Mouse (Mus musculus): ENCODE measurements around the gene Fth1.
"Not testable (repeated sequence)": the region's sequence is repeated elsewhere in the genome, so short reads cannot be mapped to it uniquely, and the experiment has no call there.

Fth1 gene

DNA sequence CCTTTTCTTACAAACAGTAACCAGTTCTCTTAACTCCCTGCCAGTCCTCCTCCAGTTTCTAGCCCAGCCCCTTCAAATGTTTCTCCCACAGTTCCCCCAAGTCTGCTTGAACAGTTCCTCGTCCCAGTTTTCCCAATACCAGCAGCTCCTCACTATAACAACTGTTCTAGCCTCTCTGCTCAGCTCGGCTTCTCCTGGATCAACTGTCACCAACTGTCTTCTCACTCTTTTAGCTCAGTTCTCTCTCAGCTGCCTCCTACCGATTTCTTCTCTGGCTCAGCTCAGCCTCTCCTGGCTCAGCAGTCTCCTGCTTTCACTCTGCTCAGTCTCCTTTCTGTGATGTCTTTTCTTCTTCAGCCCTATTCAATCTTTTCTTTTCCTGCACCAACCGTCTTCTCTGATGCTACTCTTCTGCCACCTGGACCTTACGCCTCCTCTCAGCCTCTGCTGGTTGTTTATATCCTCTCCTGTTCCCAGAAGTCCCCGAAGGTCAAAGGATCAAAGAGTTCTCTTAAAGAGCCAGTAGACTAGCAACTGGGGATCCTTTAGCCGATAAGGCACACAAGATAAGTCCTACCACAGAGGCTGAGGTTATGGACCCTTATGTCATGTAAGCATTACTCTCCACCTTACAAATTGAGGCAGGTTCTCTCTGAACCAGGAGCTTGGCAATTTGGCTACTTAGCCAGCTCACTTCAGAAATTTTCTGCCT lies 16.0 kb upstream of the Fth1 start:
- no peak for DNase-seq

DNA sequence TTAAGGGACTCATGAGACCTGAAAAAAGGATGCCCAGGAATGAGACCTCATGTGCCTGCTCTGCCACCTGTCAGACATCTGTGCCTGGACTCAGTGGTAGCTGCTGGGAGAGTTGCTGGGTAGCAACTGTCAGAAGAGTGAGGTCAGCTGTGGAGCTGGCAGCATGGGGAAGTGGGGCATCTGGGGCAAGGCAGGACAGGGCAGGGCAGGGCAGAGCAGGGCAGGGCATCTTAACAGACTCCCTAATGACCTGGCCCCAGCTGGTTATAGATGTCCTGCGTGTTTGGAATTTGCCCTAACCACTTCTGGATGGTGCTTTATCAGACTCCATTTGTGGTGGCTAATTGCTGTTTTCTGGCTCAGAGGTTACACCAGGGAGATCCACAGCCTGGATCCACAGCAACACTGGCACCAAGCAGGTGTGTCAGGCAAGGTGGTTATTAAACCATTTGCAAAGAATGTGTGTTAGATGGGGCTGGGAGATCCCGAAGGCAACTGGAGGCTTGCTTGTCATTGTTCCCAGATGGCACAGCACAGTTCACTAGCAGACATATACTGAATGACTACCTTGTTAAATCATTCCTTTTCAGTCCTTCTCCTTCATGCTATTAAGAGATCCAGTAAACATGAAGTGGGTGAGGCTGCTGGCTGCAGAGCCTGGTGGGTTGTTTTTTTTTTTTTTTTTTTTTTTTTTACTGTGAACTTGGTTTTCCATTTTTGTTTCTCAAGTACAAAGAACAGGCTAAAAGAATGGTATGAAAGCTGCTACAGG lies 14.1 kb upstream of the Fth1 start:
- no peak for DNase-seq

- DNase-seq, result no peak
Measured at GRCm38 (mm10) chr19:9968081-9968787, 12.2 kb upstream of the Fth1 start.

DNA sequence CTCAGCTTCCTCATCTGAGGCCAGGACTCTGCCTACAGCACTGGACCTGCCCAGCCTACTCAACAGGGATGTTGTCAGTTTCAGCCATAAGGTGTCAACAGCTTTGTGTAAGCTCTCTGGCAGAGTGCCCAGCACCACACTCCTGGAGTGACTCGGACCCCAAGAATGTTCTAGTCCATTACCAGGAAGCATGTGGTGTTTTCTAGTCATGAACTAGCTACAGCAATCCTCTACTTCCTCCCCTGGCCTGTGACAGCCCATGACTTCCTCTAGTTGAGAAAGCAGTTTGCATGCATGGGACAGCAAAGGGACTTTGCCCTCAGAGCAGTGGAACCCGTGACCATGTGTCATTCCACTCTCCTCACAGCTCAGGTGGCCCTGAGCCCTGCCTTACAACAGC lies 5.5 kb upstream of the Fth1 start:
- not testable (repeated sequence) for DNase-seq

- DNase-seq, result no peak
Measured at GRCm38 (mm10) chr19:9977085-9977484, 3.3 kb upstream of the Fth1 start.

GRCm38 (mm10) chr19:9978431-9978951 lies 1.9 kb upstream of the Fth1 start:
- peak; percentile 36 to 62 for DNase-seq

DNA sequence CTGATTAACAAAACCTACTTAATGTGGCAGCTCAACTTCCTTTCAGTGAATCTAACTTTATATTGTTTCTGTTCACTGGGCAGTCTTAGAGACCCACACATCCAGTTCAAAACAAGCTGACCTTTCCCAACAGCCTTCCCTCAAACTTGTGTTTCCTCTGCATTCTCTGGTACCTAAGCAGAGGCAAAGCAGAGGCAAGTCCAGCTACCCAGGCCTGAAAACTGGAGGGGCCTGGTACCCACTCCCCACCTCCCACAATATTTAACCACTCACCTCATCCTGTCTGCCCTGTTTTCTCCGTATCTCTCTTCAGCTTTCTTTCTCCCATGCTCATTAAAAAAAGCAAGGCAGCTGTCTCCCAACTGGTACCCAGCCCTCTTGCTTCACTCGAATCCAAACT lies 1.2 kb upstream of the Fth1 start:
- DNase-seq, result no peak

- DNase-seq, result peak in 1 of 2 experiments; percentile 33
Measured at GRCm38 (mm10) chr19:9981621-9982020, 1.2 kb downstream of the Fth1 start.

DNA sequence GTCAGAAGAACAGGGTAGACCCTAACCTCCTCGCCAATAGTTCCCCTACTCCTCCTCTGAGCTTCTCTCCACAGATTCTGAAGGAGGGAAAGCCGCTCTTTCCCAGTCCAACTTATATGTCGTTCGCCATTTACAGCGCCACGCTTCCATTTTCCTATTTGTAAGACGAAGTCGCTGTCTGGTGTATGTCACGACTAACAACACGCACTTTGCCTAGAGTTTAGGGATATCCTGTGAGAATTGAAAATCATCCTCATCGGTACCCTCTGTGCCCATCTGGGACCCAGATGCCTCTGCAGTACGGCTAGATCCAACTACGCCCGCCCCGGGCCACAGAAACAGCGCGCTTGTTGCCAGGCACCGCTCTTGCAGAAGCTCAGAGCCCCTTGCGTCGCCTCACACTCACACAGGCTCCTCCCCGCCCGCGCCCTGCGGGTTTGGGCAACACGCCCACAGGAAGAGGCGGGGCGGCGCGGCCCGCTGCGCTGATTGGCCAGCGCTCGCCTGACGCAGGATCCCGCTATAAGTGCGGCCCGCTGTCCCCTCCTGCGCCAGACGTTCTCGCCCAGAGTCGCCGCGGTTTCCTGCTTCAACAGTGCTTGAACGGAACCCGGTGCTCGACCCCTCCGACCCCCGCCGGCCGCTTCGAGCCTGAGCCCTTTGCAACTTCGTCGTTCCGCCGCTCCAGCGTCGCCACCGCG lies 1.9 kb downstream of the Fth1 start:
- peak; percentile 97 to 98 for DNase-seq

- peak in 1 of 2 experiments; percentile 78 for DNase-seq
Measured at GRCm38 (mm10) chr19:9982852-9983542, 2.6 kb downstream of the Fth1 start.

GRCm38 (mm10) chr19:9984111-9985055 lies 4.0 kb downstream of the Fth1 start:
- no peak for DNase-seq

GRCm38 (mm10) chr19:9985190-9985899 lies 4.9 kb downstream of the Fth1 start:
- DNase-seq, result no peak

DNA sequence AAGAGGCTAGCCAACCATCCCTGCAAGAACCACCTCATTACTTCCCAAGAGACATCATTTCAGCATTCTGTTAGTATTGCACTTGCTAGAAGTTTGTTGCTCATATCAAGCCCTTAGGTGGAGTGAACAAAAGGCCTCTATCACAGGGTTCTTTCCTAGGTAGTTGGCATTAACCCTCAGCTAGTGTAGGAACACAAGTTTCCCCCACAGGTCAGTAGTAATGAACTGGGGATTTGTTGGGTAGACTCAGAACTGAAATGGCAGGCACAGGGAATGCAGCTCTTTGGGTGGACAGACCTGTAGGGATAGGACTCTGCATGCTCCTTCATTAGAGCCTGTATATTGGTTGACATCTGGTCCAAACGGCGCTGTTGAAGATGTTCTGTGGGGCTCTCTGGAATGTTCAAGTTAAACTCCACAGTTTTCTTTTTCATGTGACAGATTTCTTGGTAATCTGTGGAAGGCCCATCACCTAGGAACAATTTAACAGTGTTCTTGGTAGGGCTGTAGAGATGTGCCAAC lies 5.6 kb downstream of the Fth1 start:
- no peak for DNase-seq

DNA sequence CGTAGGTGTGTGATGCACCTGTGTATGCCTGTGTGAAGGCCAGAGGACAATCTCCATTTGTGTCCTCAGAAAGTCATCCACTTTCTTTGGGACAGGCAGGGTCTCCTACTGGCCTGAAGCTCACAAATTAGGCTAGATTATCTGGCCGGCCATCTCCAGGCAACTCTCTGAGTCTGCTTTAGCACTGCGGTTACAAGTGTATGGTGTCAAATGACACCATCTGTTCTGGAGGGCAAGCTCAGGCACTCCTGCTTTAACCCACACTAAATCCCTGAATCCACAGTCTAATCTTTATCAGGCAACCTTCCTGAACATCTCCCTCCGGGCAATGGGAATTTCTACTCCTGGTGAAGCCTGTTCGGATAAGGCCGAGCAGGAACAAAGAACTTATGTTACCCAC lies 6.8 kb downstream of the Fth1 start:
- DNase-seq, result no peak

- no peak for DNase-seq
Measured at GRCm38 (mm10) chr19:9987593-9987992, 7.2 kb downstream of the Fth1 start.

GRCm38 (mm10) chr19:9989171-9989883 lies 8.9 kb downstream of the Fth1 start:
- DNase-seq, result no peak

DNA sequence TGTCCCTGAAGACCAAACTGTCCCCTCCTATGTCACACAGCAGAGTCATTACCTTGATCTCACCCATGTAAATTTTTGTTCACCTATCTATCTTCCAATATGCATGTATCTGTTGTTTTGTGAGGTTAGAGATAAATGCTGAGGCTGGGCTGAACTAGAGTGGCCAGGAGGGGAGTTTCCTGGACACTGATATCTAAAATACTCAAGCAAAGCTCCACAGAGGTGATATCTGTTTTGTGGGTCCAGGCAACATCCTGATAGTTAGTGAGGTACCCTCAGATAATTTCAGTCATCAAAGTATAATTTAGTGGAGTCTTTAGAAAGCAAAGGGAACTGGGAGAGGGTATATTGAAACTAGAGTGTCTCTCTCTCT lies 9.5 kb downstream of the Fth1 start:
- no peak for DNase-seq

GRCm38 (mm10) chr19:9991304-9991703 lies 10.9 kb downstream of the Fth1 start:
- DNase-seq, result peak; percentile 60 to 81

Measured in cerebellum, postnatal 25 days (tissue).